Mouse (Mus musculus): Measurements from ENCODE around the gene Tpk1. TPM values are rescaled to one million over a fixed set of nuclear protein-coding genes. Genes with fewer than 3 reads are reported as not detected.
"Not testable (repeated sequence)": the region's sequence is repeated elsewhere in the genome, so short reads cannot be mapped to it uniquely, and the experiment has no call there.

Gene Tpk1
- polyA plus RNA-seq, 1 experiment: 33.1 TPM

DNA sequence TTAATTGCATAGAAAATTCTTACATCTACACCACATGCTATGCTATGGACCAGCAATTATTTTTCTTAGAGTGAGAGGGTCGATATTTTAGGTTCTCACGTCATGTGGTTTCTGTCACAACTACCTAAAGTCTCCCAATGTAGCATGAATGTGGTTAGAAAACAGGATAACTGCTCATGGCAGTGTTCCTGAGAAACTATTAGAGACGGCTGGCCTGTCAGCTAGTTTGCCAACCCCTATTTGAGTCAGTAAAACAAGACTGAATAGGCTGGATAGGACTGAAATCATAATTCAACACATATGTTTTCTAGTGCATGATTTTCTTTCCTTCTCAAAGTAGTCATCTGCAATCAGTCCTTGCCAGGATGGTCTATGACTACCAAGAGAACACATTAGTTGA lies 137.1 kb downstream of the Tpk1 start:
- 84% methylated on average over 3 of the region's 3 CpGs for WGBS
- Histone ChIP-seq H3K27ac (ENCODE audit: insufficient read depth, low read depth, low read length) (no peak overlapping the region), H3K4me1 (ENCODE audit: control insufficient read depth, insufficient read depth, low read length) (no peaks in the 10 kb centered on the region), H3K36me3 (ENCODE audit: control insufficient read depth, insufficient read depth, low read length) (no peaks in the 10 kb centered on the region), H3K4me3 (ENCODE audit: insufficient read depth, low read depth, low read length) (no peak overlapping the region), H3K27me3 (replicated peaks; ENCODE audit: control insufficient read depth, insufficient read depth, low read length) (no peaks in the 10 kb centered on the region)
- no peak for DNase-seq
- no peak for TF ChIP-seq CTCF (conservative IDR thresholded peaks at IDR 0.05; ENCODE audit: insufficient read depth, insufficient read length, low read depth, low read length)
- TF ChIP-seq POLR2A (IDR thresholded peaks at IDR 0.05; ENCODE audit: low read depth, low read length): no peak

DNA sequence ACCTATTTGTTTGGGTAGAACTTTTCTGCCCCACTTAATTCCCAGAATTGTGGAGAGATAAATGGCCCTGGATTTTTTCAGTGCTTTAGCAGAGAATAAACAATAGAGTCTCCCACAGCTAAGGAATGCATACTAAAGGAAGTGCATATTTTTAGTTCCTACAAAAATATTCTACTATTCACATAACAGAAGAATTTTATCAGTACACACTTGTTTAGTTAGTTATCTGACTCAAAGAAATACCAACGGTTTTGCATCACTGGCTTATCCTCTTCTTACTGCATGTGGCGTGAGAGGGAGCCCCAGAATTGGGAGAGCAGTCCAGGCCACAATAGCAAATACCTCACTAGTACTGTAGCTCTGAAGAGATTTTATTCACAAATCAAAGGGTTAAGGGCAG lies 141.1 kb downstream of the Tpk1 start:
- no peak for DNase-seq
- Histone ChIP-seq H3K4me3 (ENCODE audit: insufficient read depth, low read depth, low read length) (no peak overlapping the region), H3K4me1 (ENCODE audit: control insufficient read depth, insufficient read depth, low read length) (no peaks in the 10 kb centered on the region), H3K27me3 (replicated peaks; ENCODE audit: control insufficient read depth, insufficient read depth, low read length) (no peaks in the 10 kb centered on the region), H3K27ac (ENCODE audit: insufficient read depth, low read depth, low read length) (no peak overlapping the region), H3K36me3 (ENCODE audit: control insufficient read depth, insufficient read depth, low read length) (no peaks in the 10 kb centered on the region)
- 57% methylated on average over 2 of the region's 2 CpGs for WGBS
- TF ChIP-seq CTCF (conservative IDR thresholded peaks at IDR 0.05; ENCODE audit: insufficient read depth, insufficient read length, low read depth, low read length) (no peak), POLR2A (IDR thresholded peaks at IDR 0.05; ENCODE audit: low read depth, low read length) (no peak)

DNA sequence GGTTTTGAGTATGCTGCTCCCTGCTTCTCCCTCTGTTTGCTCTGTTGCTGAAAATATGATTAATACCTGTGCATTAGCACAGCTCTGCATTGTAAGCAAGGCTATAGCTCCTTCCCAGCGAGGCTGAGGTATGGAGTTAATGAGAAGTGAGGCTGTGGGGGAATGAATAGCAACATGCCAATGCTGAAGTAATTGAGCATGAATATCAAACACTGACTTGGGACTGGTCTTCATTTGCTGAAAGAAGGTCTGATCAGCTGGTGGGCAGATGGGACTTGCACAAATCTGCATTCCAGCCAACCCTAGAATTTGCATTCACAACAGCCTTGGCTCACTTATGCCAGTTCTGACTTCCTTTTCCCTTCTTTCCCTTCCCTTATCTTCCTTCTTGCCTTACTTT lies 144.0 kb downstream of the Tpk1 start:
- WGBS: 66% methylated on average over 1 of the region's 1 CpGs
- TF ChIP-seq POLR2A (IDR thresholded peaks at IDR 0.05; ENCODE audit: low read depth, low read length): no peak
- TF ChIP-seq CTCF (conservative IDR thresholded peaks at IDR 0.05; ENCODE audit: insufficient read depth, insufficient read length, low read depth, low read length): no peak
- no peaks in the 10 kb centered on the region for H3K4me1 ChIP-seq (ENCODE audit: control insufficient read depth, insufficient read depth, low read length)

DNA sequence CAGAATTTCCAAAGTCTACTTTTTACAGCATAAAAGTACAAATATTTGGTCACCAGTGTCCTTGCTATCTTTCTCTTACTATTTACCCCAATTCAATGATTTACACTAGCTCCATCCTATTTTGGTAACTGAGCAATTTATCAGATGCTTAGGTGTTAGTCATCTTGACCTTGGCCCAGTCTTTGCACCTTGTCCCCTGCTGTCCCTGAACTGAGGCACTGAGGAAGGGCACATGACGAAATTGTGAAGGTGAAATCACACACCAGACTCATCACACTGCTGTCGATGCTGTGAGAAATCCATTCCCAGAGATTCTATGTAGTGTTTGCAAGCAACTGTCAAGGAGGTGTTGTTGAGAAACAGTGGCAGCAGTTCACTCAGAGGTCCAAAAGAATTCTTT lies 145.9 kb downstream of the Tpk1 start:
- no peak for TF ChIP-seq POLR2A (IDR thresholded peaks at IDR 0.05; ENCODE audit: low read depth, low read length)
- no peak for TF ChIP-seq CTCF (conservative IDR thresholded peaks at IDR 0.05; ENCODE audit: insufficient read depth, insufficient read length, low read depth, low read length)
- Histone ChIP-seq H3K27ac (ENCODE audit: insufficient read depth, low read depth, low read length) (no peak overlapping the region), H3K36me3 (ENCODE audit: control insufficient read depth, insufficient read depth, low read length) (no peaks in the 10 kb centered on the region), H3K27me3 (replicated peaks; ENCODE audit: control insufficient read depth, insufficient read depth, low read length) (no peaks in the 10 kb centered on the region), H3K4me3 (ENCODE audit: insufficient read depth, low read depth, low read length) (no peak overlapping the region), H3K4me1 (ENCODE audit: control insufficient read depth, insufficient read depth, low read length) (no peaks in the 10 kb centered on the region)
- WGBS: 68% methylated on average over 2 of the region's 2 CpGs
- no peak for DNase-seq

More for the DNA sequence above, 144.0 kb downstream of the Tpk1 start:
- Histone ChIP-seq H3K36me3 (ENCODE audit: control insufficient read depth, insufficient read depth, low read length) (no peaks in the 10 kb centered on the region), H3K27ac (ENCODE audit: insufficient read depth, low read depth, low read length) (no peak overlapping the region), H3K4me3 (ENCODE audit: insufficient read depth, low read depth, low read length) (no peak overlapping the region), H3K27me3 (replicated peaks; ENCODE audit: control insufficient read depth, insufficient read depth, low read length) (no peaks in the 10 kb centered on the region)
- DNase-seq: no peak

DNA sequence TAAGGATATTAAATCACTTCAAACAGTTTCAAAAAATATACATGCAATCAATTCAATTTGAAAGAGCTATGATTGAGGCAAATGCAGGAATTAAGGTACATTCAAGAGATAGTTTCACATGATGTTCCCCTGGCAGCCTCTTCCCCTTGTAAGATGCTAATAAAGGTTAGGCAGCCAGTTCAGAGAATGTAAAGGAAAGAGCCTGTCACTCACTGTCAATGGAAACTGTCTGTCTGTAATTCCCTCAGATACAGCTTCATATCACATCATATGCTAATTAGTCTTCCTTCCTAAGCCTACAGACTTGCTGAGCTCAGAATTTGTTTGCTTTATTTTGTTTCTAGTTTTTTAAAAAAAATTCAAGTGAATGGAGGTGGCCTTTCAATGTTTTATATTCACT lies 147.7 kb downstream of the Tpk1 start:
- no peak overlapping the region for H3K27ac ChIP-seq (ENCODE audit: insufficient read depth, low read depth, low read length)
- no peaks in the 10 kb centered on the region for H3K4me1 ChIP-seq (ENCODE audit: control insufficient read depth, insufficient read depth, low read length)
- no peaks in the 10 kb centered on the region for H3K27me3 ChIP-seq (replicated peaks; ENCODE audit: control insufficient read depth, insufficient read depth, low read length)
- no peak for DNase-seq
- H3K4me3 ChIP-seq (ENCODE audit: insufficient read depth, low read depth, low read length): no peak overlapping the region
- H3K36me3 ChIP-seq (ENCODE audit: control insufficient read depth, insufficient read depth, low read length): no peaks in the 10 kb centered on the region
- TF ChIP-seq POLR2A (IDR thresholded peaks at IDR 0.05; ENCODE audit: low read depth, low read length) (no peak), CTCF (conservative IDR thresholded peaks at IDR 0.05; ENCODE audit: insufficient read depth, insufficient read length, low read depth, low read length) (no peak)

DNA sequence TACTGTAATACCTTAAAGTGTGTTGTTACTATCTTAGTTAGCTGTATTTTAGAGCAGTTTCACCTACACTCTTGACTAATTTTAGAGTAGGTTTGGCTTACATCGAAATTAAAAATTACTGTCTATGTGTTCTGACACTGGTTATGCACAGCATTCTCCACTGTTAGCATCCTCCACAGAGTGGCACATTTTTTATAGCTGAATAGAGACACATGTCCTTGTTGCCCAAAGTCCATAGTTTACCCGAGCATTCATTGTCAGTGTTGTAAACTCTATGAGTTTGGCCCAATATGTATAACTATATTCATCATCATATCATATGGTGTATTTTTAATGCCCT lies 148.8 kb downstream of the Tpk1 start:
- no peak overlapping the region for H3K4me3 ChIP-seq (ENCODE audit: insufficient read depth, low read depth, low read length)
- H3K27me3 ChIP-seq (replicated peaks; ENCODE audit: control insufficient read depth, insufficient read depth, low read length): no peaks in the 10 kb centered on the region
- TF ChIP-seq POLR2A (IDR thresholded peaks at IDR 0.05; ENCODE audit: low read depth, low read length): no peak
- no peak for TF ChIP-seq CTCF (conservative IDR thresholded peaks at IDR 0.05; ENCODE audit: insufficient read depth, insufficient read length, low read depth, low read length)
- WGBS: 85% methylated on average over 2 of the region's 2 CpGs
- H3K4me1 ChIP-seq (ENCODE audit: control insufficient read depth, insufficient read depth, low read length): no peaks in the 10 kb centered on the region
- no peak overlapping the region for H3K27ac ChIP-seq (ENCODE audit: insufficient read depth, low read depth, low read length)
- no peaks in the 10 kb centered on the region for H3K36me3 ChIP-seq (ENCODE audit: control insufficient read depth, insufficient read depth, low read length)
- DNase-seq: no peak

DNA sequence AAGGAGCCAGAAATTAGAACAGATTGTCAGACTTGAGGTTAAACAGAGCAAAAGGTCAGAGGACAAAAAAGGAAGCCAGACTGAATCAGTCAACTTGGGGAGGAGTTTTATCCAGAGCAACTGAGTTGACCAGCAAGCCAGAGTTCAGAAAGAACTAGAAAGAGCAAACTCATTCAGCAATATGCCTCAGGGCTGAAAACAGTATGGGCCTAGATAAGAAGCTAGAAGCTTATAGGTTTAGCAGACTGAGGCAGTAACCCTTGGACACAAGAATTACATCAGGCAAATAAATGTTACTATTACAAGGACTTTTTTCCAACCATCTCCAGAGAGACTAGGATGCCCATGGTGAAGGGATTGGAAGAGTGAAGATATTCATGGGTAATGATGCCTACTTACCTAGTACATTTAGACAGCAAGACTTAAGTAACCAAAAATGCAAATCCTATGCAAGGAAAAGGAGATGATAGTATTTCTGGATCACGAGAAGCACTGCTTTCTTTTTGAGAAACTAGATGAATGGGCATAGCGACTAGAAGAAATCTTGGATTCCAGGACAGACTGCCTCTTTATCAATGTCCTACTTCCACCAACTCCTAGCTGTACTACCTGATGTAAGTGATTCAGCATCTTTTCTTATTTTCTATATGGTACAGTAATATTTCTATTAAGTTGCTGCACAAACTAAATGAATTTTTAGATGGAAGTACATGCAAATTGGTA lies 149.3 kb downstream of the Tpk1 start:
- no peaks in the 10 kb centered on the region for H3K27me3 ChIP-seq (replicated peaks; ENCODE audit: control insufficient read depth, insufficient read depth, low read length)
- TF ChIP-seq CTCF (conservative IDR thresholded peaks at IDR 0.05; ENCODE audit: insufficient read depth, insufficient read length, low read depth, low read length): no peak
- no peak for TF ChIP-seq POLR2A (IDR thresholded peaks at IDR 0.05; ENCODE audit: low read depth, low read length)
- no peak overlapping the region for H3K4me3 ChIP-seq (ENCODE audit: insufficient read depth, low read depth, low read length)
- no peaks in the 10 kb centered on the region for H3K36me3 ChIP-seq (ENCODE audit: control insufficient read depth, insufficient read depth, low read length)
- no peak overlapping the region for H3K27ac ChIP-seq (ENCODE audit: insufficient read depth, low read depth, low read length)
- WGBS: 100% methylated on average over 2 of the region's 2 CpGs
- DNase-seq: no peak
- no peaks in the 10 kb centered on the region for H3K4me1 ChIP-seq (ENCODE audit: control insufficient read depth, insufficient read depth, low read length)

DNA sequence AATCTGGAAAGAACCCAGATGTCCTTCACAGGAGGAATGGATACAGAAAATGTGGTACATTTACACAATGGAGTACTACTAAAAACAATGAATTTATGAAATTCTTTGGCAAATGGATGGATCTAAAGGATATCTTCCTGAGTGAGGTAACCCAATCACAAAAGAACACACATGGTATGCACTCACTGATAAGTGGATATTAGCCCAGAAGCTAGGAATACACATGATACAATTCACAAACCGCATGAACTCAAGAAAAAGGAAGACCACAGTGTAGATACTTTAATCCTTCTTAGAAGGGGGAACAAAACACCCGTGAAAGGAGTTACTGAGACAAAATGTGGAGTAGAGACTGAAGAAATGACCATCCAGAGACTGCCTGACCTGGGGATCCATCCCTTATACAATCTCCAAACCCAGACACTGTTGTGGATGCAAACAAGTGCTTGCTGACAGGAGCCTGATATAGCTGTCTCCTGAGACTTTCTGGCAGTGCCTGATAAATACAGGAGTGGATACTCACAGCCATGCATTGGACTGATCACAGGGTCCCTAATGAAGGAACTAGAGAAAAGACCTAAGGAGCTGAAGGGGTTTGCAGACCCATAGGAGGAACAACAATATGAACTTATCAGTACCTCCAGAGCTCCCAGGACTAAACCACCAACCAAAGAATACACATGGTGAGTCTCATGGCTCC lies 159.2 kb downstream of the Tpk1 start:
- H3K4me1 ChIP-seq (ENCODE audit: control insufficient read depth, insufficient read depth, low read length); H3K27ac ChIP-seq (ENCODE audit: insufficient read depth, low read depth, low read length); H3K27me3 ChIP-seq (replicated peaks; ENCODE audit: control insufficient read depth, insufficient read depth, low read length); H3K4me3 ChIP-seq (ENCODE audit: insufficient read depth, low read depth, low read length); H3K36me3 ChIP-seq (ENCODE audit: control insufficient read depth, insufficient read depth, low read length); DNase-seq: not testable (repeated sequence)
- 98% methylated on average over 2 of the region's 2 CpGs for WGBS
